Mouse (Mus musculus): Measurements from ENCODE around the gene Chrna5. TPM values are rescaled to one million over a fixed set of nuclear protein-coding genes. Genes with fewer than 3 reads are reported as not detected.

Gene Chrna5
- polyA plus RNA-seq, 1 experiment, result 0.13 TPM

GRCm38 (mm10) chr9:55055386-55055930 lies 74.8 kb downstream of the Chrna5 start:
- Histone ChIP-seq H3K4me1 (replicated peaks; ENCODE audit: control insufficient read depth, insufficient read depth, low read length) (no peaks in the 10 kb centered on the region), H3K27ac (ENCODE audit: control insufficient read depth, insufficient read depth, low read length) (no peak overlapping the region), H3K27me3 (ENCODE audit: control insufficient read depth, insufficient read depth, low read length) (no peaks in the 10 kb centered on the region), H3K36me3 (ENCODE audit: control insufficient read depth, insufficient read depth, low read length) (no peaks in the 10 kb centered on the region), H3K4me3 (ENCODE audit: control insufficient read depth, insufficient read depth, low read length) (no peak overlapping the region)
- DNase-seq, result no peak
- TF ChIP-seq CTCF (IDR thresholded peaks at IDR 0.05; ENCODE audit: borderline replicate concordance, control insufficient read depth, extremely low read depth, insufficient read depth, low read length, poor library complexity), result no peak
- TF ChIP-seq POLR2A (IDR thresholded peaks at IDR 0.05; ENCODE audit: control insufficient read depth, extremely low read depth, insufficient read depth, low read length, poor library complexity), result no peak
- 96% methylated on average over 2 of the region's 2 CpGs for WGBS

Other genes with a start within 250 kb of the Chrna5 start
- 42.2 and 49.7 TPM in 2 replicates for gene Wdr61, start 246.4 kb upstream of the Chrna5 start, polyA plus RNA-seq (2012; rRNA removed)
- gene Crabp1, start 216.1 kb upstream of the Chrna5 start, polyA plus RNA-seq (2012; rRNA removed), result 2.8 and 5.4 TPM in 2 replicates
- gene Ireb2, start 117.1 kb upstream of the Chrna5 start, polyA plus RNA-seq (2012; rRNA removed), result 8.9 and 11.5 TPM in 2 replicates
- gene Hykk, start 63.6 kb upstream of the Chrna5 start, polyA plus RNA-seq (2012; rRNA removed), result 0.17 and 0.22 TPM in 2 replicates
- 75.5 and 92.4 TPM in 2 replicates for gene Psma4, start 30.1 kb upstream of the Chrna5 start, polyA plus RNA-seq (2012; rRNA removed)
- not detected in 2 replicates for gene AY074887, start 29.9 kb upstream of the Chrna5 start, polyA plus RNA-seq (2012; rRNA removed)
- gene Chrna3, start 45.7 kb downstream of the Chrna5 start, polyA plus RNA-seq (2012; rRNA removed), result 0.09 TPM in 2 replicates
- 0.39 and 0.57 TPM in 2 replicates for gene Chrnb4, start 67.9 kb downstream of the Chrna5 start, polyA plus RNA-seq (2012; rRNA removed)
- gene Ube2q2, start 168.0 kb downstream of the Chrna5 start, polyA plus RNA-seq (2012; rRNA removed), result 9.7 and 12.2 TPM in 2 replicates
- 10.8 and 12.2 TPM in 2 replicates for gene Fbxo22, start 228.0 kb downstream of the Chrna5 start, polyA plus RNA-seq (2012; rRNA removed)